Mouse (Mus musculus): ENCODE results near the gene Olfr142. TPM values are rescaled to one million over a fixed set of nuclear protein-coding genes. Genes with fewer than 3 reads are reported as not detected.

The Olfr142 gene
- not detected for polyA plus RNA-seq (2017; shearing (Covaris generic))

DNA sequence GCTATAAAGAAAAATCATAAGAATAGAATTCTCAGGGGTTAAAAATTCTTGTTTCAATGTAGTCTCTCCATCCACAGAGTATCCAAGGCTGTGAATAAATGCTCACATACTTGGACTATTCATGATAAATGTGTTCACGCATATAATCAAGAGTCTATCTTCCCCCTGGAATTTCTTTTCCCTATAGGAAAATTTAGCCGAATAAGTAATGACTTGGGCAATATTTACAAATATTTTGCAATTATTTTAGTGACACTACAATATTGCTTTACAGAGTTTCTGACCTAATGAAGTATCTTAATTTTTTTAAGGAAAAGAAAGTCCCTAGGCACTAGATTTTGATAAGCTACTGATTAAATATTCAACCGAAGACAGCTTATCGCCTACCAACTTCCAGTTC is at the start of gene Olfr142:
TSS of gene Olfr142 (minus strand) at position 101 of the 400 bp plus-strand sequence.

DNA sequence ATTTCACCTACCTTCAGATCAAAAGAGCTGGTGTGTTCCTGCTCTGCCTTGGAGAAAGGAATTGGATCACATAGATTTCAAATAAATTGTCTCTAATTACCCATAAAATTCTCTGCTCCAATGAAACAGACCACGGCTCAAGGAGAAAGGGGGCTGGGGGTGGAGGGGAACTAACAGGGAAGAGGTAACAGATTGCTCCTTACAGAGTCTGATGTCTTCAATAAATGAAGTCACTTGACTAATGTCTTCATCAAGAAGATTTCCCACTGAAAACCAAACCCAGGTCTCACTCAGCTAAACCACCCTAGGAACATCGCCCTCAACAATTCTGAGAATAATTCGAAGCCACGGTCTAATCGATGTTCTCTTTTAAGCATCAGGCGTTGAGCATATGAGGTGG is 35.3 kb upstream of the Olfr142 start, which contains the start of gene Olfr1272:
TSS of gene Olfr1272 (minus strand) at position 101 of the 400 bp plus-strand sequence.

DNA sequence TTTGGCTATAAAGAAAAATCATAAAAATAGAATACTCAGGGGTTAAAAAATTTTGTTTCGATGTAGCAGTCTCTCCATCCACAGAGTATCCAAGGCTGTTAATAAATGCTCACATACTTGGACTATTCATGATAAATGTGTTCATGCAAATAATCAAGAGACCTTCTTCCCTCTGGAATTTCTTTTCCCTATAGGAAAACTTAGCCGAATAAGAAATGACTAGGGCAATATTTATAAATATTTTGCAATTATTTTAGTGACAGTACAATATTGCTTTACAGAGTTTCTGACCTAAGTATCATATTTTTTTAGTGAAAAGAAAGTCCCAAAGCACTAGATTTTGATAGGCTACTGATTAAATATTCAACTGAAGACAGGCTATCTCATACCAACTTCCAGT is 13.5 kb upstream of the Olfr142 start, which contains the start of gene Olfr1271:
TSS of gene Olfr1271 (minus strand) at position 101 of the 400 bp plus-strand sequence.

DNA sequence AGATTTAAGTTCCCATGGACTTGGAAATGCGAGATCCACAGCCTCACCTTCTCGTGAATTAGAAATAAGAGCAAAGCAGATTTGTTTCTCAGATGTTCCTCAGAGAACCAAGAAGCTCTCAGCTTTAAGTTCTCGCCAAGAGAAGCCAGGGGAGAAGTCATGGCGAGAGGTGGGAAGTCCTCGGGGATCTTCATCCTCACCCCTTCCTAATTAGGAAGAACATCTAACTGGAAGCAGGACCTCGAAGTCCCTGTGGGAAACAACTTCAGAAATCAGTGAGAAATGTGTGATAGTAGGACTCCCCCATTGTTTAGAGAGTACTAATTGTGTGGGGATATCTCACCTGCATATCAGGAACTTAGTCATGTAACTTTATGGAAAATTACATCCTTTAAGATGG is 33.0 kb downstream of the Olfr142 start, which contains the start of gene Olfr1506:
TSS of gene Olfr1506 (minus strand) at position 101 of the 400 bp plus-strand sequence.

Other genes starting within 250 kb of the Olfr142 start
- not detected for gene Olfr1263, start 245.5 kb downstream of the Olfr142 start, polyA plus RNA-seq (2017; shearing (Covaris generic))
- not detected for gene Olfr1264, start 232.0 kb downstream of the Olfr142 start, polyA plus RNA-seq (2017; shearing (Covaris generic))
- not detected for gene Olfr1265, start 222.3 kb downstream of the Olfr142 start, polyA plus RNA-seq (2017; shearing (Covaris generic))
- gene Olfr140, start 194.0 kb downstream of the Olfr142 start, polyA plus RNA-seq (2017; shearing (Covaris generic)), result not detected
- gene Olfr1269, start 136.2 kb downstream of the Olfr142 start, polyA plus RNA-seq (2017; shearing (Covaris generic)), result not detected
- not detected for gene Olfr32, start 115.3 kb downstream of the Olfr142 start, polyA plus RNA-seq (2017; shearing (Covaris generic))
- gene Olfr1270, start 104.5 kb downstream of the Olfr142 start, polyA plus RNA-seq (2017; shearing (Covaris generic)), result not detected
- gene Olfr1506, start 33.1 kb downstream of the Olfr142 start, polyA plus RNA-seq (2017; shearing (Covaris generic)), result not detected
- 0.05 TPM for gene Olfr1271, start 13.4 kb upstream of the Olfr142 start, polyA plus RNA-seq (2017; shearing (Covaris generic))
- not detected for gene Olfr1272, start 35.2 kb upstream of the Olfr142 start, polyA plus RNA-seq (2017; shearing (Covaris generic))
- gene Gm13769, start 64.6 kb upstream of the Olfr142 start, polyA plus RNA-seq (2017; shearing (Covaris generic)), result not detected
- not detected for gene Olfr1274-ps, start 141.1 kb upstream of the Olfr142 start, polyA plus RNA-seq (2017; shearing (Covaris generic))